Mouse (Mus musculus): ENCODE measurements around the gene Olfr1475.
"Not testable (repeated sequence)": the region's sequence is repeated elsewhere in the genome, so short reads cannot be mapped to it uniquely, and the experiment has no call there.

Gene Olfr1475

GRCm38 (mm10) chr19:13480096-13480495 lies at the start of gene Olfr1475:
TSS of gene Olfr1475 (minus strand) at chr19:13480196.
- no peak for DNase-seq (ENCODE audit: low spot score in 2 of 2)

- no peak for DNase-seq (ENCODE audit: low spot score in 2 of 2)
Measured at GRCm38 (mm10) chr19:13527613-13528012, 47.6 kb upstream of the Olfr1475 start, which contains the start of gene Olfr1480. TSS of gene Olfr1480 (plus strand) at chr19:13527913.

GRCm38 (mm10) chr19:13500246-13500645 lies 20.2 kb upstream of the Olfr1475 start, which contains the start of gene Olfr1477:
TSS of gene Olfr1477 (plus strand) at chr19:13500546.
- DNase-seq (ENCODE audit: low spot score in 2 of 2), result no peak

GRCm38 (mm10) chr19:13469265-13469664 lies 10.7 kb downstream of the Olfr1475 start, which contains the start of gene Olfr1474:
TSS of gene Olfr1474 (plus strand) at chr19:13469565.
- DNase-seq (ENCODE audit: low spot score in 2 of 2), result not testable (repeated sequence)

GRCm38 (mm10) chr19:13455986-13456385 lies 24.0 kb downstream of the Olfr1475 start, which contains the start of gene Olfr1472:
TSS of gene Olfr1472 (minus strand) at chr19:13456086.
- DNase-seq (ENCODE audit: low spot score in 2 of 2), result no peak

GRCm38 (mm10) chr19:13443109-13443508 lies 36.9 kb downstream of the Olfr1475 start, which contains the start of gene Olfr1471:
TSS of gene Olfr1471 (plus strand) at chr19:13443409.
- DNase-seq (ENCODE audit: low spot score in 2 of 2), result not testable (repeated sequence)
